Mouse (Mus musculus): ENCODE data around the gene Ggt5.

Ggt5 gene

DNA sequence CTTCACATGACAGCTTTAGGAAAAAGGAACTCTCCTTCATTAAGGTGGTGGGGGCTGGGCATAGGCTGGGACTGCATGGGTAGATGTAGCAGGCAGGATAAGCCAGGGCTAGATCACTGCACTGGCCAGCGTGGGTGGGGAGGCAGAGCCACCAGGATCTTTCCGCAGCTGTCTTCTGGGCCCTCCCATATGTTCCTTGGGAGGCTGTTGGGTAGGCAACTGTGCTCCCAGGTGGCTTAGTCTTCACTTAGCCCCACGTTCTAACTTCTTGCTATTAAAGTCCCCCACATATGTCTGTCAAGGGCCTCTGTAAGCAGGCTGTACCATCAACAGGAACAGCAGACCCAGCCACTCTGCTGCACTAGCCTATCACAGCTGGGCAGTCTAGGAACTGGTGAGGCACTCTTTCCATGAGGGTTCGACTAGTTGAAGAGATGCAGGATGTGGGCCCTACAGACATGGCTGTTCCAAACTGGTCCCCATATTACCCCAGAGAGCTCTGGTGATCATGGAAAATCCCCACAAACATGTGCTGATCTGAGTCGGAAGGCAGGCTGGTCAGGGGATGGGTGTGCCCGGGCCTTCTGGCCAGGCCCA is 61.3 kb downstream of the Ggt5 start:
- DNase-seq (ENCODE audit: low spot score in 2 of 2), result no peak

DNA sequence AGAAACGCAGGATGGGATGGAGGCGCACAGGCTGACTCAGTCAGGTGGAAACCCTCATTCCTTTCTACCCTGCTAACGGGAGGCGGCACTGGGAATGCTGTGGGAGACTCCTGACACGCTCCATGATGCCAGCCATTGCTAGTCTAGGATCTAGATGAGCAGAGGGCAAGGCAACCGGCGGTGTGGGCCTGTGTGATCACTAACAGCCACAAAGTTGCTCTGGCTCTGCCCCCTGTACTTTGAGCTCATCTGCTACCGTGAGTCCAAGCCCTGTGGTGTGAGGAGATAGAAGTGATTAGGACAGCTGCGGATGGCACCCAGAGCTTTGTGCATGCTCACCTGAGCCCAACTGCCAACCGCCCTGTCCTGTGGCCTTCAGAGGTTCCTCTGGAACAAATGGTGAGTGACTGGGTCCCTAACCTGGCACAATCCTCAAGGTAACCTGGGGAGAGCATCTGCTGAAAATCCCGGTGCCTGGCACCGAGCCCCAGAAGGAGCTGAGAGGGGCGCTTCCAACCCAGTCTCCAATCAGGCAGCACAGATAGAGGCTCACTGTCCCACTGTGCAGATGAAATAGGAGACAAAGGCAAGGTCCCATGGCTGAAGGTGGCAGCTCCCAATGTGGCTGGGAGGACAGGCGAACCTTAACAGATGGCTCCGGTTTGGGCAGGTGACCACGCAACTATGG is 62.4 kb downstream of the Ggt5 start:
- DNase-seq (ENCODE audit: low spot score in 2 of 2), result no peak

DNA sequence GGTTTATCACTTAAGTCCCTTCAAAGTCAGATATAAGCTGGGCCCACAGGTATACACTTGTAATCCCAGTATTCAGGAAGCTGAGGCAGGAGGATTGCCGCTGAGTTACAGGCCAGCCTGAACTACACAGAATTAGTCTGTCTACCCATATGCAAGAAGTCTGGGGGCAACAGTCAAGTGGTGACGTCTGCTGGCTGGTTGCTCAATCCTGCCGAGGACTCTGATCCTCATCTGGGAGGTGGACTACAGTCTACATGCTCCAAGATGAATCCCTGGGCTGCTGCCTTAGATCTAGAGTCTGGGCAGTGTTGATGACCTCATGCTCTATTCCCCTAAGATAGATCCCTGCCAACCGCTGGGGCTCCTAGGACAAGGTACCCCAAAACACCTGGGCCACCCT is 64.9 kb downstream of the Ggt5 start:
- DNase-seq (ENCODE audit: low spot score in 2 of 2), result no peak

DNA sequence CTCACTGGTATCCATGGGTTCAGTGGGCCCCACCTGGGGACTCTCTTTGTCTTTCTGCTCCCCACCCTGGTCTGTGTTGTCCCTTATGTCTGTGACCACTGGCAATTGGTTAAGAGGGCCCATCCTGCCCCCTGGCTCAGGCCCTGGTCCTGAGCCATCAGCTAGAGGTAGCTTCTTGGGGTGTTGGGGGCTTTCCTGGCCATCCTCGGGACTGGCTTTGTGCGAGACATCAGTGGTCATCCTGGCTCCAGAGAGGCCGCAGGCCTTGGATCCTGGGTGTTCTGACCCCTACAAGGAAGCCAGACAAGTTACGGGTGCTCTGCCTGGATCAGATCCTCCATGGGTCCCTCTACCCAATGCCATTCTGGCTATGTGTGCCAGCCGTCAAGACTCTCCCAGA is 68.0 kb downstream of the Ggt5 start:
- no peak for DNase-seq (ENCODE audit: low spot score in 2 of 2)

DNA sequence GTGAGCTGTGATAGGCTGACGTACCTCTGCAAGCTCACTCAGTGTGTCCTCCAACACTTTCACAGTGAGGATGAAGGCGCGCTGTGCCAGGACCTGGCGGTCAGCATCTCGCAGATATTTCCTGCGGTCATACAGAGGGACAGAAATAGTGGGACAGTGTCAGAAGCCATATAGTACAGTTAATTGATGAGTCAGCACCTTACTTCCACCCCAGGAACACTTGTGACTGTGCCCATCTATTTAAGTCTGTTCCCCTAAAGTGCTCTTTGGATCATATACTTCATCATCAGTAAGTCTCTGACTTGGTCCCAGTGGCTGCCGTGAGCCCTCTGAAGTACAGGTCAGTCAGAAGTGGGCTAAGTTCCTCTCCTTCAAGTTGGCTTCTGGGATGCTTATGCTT is 68.6 kb downstream of the Ggt5 start:
- DNase-seq (ENCODE audit: low spot score in 2 of 2), result no peak

DNA sequence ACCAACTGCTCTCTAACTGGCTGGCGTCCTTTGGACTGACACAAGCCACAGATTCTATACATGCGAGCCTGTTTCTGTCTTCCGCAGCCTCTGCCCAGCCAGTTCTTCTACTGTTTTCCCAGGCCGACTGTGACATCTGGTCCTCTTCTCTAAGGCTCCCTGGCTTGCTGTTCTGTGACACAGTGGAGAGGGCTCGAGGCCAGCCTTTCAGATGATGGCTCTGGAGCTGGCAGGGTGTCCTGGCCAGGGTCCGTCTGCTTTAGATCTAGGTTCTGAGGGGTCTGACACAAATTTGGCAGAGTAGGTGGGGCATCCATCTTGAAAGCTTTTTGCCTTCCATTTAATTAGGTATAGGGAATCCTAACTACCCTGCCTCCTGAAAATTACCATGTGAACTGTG is 72.2 kb downstream of the Ggt5 start:
- no peak for DNase-seq (ENCODE audit: low spot score in 2 of 2)

DNA sequence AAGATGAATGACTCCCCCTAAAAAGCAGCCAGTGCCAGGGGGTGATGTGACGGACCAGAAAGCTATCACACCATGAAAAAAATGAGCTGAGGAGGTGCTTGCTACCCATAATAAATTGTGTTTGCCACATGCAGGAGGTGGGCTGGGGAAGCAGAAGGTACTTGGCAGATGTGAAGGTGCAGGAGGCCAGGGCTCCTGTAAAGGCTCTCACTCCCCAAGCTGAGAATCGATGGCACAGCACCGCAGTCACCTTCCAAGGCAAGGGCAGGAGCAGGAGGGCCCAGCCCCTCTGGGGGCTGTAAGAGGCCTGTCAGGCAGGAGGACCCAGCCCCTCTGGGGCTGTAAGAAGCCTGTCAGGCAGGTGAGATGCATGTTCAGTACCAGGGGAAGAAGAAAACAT is 72.7 kb downstream of the Ggt5 start:
- DNase-seq (ENCODE audit: low spot score in 2 of 2), result no peak

DNA sequence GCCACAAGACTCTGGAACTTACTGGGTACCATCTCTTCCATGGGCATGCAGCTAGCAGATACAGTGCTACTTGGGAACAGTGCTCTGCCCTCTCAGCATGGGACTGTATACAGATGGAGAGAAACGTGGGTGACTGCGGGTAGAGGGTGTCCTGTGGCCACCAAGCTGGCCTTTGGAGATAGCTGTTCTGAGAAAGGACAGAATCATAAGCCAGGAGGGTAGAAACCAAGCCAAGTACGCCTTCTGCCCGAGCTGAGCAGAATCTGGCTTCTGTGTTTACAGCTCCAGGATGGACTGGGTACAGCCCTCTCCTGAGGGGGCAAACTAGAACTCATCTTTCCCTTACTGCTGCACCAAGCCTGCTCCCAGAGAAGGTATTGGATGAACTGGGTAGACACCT is 73.4 kb downstream of the Ggt5 start:
- no peak for DNase-seq (ENCODE audit: low spot score in 2 of 2)

DNA sequence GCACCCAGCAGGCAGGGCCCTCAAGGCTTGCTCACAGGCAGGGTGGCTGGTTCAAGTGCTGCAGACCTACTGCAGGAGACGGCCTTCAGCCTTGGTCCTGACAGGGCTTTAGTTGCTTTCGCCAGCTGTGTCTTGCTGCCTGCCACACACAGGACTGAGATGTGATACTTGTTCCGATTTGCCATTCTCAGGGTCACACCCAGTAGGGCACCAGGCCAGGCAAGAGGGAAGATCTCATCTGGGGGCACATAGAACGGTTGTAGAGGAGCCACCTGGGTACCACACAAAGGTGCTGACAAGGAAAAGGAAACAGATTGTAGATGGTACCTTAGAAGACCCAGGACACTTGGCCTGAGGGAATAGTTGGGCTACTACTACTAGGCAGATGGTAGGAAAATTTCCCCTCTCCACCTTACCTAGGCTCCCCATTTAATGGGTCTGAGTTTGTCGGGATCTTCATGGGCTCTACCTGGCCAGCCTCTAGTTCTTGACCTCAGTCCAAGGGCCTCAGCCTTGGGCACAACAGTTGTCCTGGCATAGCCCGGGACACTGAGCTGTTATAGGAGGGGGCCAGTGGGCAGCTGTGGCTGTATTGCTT is 75.6 kb downstream of the Ggt5 start:
- DNase-seq (ENCODE audit: low spot score in 2 of 2), result no peak

DNA sequence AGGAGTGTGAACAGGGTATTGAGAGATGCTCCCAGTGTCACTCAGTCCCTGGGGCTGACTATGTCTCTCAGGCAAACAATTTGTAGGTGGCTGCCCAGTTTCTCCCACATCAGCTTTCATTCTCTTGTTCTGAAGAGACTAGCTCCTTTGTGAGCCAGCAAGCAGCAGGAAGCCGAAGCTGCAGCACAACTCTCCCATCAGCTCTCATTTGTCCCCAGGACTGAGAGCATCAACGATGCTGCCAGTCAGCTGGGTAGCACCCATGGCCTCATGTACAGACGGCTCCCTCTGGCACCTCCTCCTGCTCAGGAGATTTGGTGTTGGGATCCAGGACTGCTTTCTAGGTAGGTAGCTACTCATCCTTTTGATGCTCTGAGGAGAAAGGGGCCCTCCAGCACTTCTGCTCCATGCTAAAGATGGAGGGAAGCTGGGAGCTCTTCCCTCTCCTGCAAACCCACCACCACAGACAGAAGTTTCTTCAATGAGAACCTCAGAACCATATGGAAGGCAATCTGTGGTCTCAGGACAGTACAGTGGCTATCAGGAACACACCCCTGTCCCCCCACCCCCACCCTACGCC is 77.4 kb downstream of the Ggt5 start:
- DNase-seq (ENCODE audit: low spot score in 2 of 2), result peak in 1 of 2 experiments; percentile 43
